Mouse (Mus musculus) forebrain, embryonic 14.5 days (tissue): ENCODE data around the gene Bora. TPM values are rescaled to one million over a fixed set of nuclear protein-coding genes. Genes with fewer than 3 reads are reported as not detected.

Experiments
- ATAC-seq: fragments of 200-750 bp; cut with Nextera tagmentation; 2 replicates; pipeline ENCODE4 v1.8.0; 2017; ENCODE audit warnings: mild to moderate bottlenecking, moderate library complexity
- DNase-seq: peaks from one replicate; pipeline ENCODE4 v3.0.0-alpha.2; 2015; ENCODE audit warnings: low spot score
- H3K27ac ChIP-seq: fragments of 300-500 bp; sonication (generic); 2 replicates; pipeline ENCODE4 v1.5.1; 2014; ENCODE audit warnings: low read depth, mild to moderate bottlenecking, control low read depth, low read length, moderate library complexity
- H3K27me3 ChIP-seq: fragments of 300-500 bp; sonication (generic); replicated peaks from 2 replicates; pipeline ENCODE4 v1.6.1; 2014; ENCODE audit warnings: low read length, control low read depth, mixed read lengths; ENCODE audit not compliant: control insufficient read depth, insufficient read depth
- H3K36me3 ChIP-seq: fragments of 300-500 bp; sonication (generic); 2 replicates; pipeline ENCODE4 v1.6.1; 2014; ENCODE audit warnings: low read length, control low read depth; ENCODE audit not compliant: control insufficient read depth, insufficient read depth
- H3K4me1 ChIP-seq: fragments of 300-500 bp; sonication (generic); 2 replicates; pipeline ENCODE4 v1.6.1; 2014; ENCODE audit warnings: antibody characterized with exemption, low read length, control low read depth; ENCODE audit not compliant: control insufficient read depth, insufficient read depth
- H3K4me2 ChIP-seq: fragments of 300-500 bp; sonication (generic); 2 replicates; pipeline ENCODE4 v1.6.1; 2014; ENCODE audit warnings: mild to moderate bottlenecking, control low read depth, low read length
- H3K4me3 ChIP-seq: fragments of 300-500 bp; sonication (generic); 2 replicates; pipeline ENCODE4 v1.5.1; 2014; ENCODE audit warnings: low read depth, low read length, control low read depth
- H3K9ac ChIP-seq: fragments of 300-500 bp; sonication (generic); 2 replicates; pipeline ENCODE4 v1.6.1; 2014; ENCODE audit warnings: mild to moderate bottlenecking, low read length, control low read depth, moderate library complexity
- H3K9me3 ChIP-seq: fragments of 300-500 bp; sonication (generic); replicated peaks from 2 replicates; pipeline ENCODE4 v1.6.1; 2016; ENCODE audit warnings: low read length, control low read depth, mixed read lengths; ENCODE audit not compliant: control insufficient read depth
- WGBS: fragments of 180-500 bp; shearing (Covaris S2); extraction: QIAGEN DNeasy Blood & Tissue Kit; methylation state at CpG from one replicate; pipeline ENCODE4 v1.1.7; 2014; 5-methylcytosine and 5-hydroxymethylcytosine counted together
- polyA plus RNA-seq: library from polyadenylated mRNA; unstranded; fragments of >200 nt; fragmentation: Nextera tagmentation; extraction: Ambion mirVana; gene quantifications from 2 replicates; pipeline ENCODE4 v1.2.1, GENCODE M21; 2014

Bora gene
- polyA plus RNA-seq, 1 experiment from 2014 or later, result 21.1 TPM

DNA sequence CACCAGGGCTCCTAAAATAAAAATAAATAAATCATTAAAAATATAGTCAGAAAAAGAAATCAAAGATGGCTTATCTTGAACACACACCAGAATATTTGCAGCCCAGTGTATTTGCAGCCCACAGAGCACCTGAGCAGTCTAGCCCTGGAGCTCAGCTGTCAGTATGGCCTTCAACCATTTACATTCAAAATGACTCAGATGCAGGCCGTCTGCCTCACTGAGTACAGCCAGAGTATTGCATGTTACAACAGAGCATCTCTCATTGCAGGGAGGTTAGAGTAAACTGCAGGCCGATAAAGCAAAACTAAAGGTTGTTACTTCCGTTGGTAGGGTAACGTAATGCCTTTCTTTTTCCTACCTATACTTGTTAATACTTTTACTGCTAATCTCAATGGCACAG is 78.1 kb downstream of the Bora start:
- H3K4me1 ChIP-seq, result no peaks in the 10 kb centered on the region
- no peak overlapping the region for H3K9ac ChIP-seq
- ATAC-seq, result no peak
- no peak overlapping the region for H3K27ac ChIP-seq
- no peak overlapping the region for H3K4me3 ChIP-seq
- WGBS, result 92% methylated on average over 4 of the region's 4 CpGs
- no peak for DNase-seq
- peaks cover 9% of the 10 kb centered on the region; the same call in 1 of the 2 replicates for H3K36me3 ChIP-seq
- no peaks in the 10 kb centered on the region for H3K27me3 ChIP-seq
- H3K9me3 ChIP-seq, result no peaks in the 10 kb centered on the region
- no peak overlapping the region for H3K4me2 ChIP-seq

Other genes starting within 250 kb of the Bora start
- 1.3 and 2.0 TPM in 2 replicates for gene Rpl36a-ps1, start 51.9 kb upstream of the Bora start, polyA plus RNA-seq
- gene Mzt1, start 88 bp upstream of the Bora start, polyA plus RNA-seq, result 68.4 and 76.9 TPM in 2 replicates
- 20.2 and 21.1 TPM in 2 replicates for gene Pibf1, start 53.2 kb downstream of the Bora start, polyA plus RNA-seq
- gene Dis3, start 53.5 kb downstream of the Bora start, polyA plus RNA-seq, result 27.1 and 28.2 TPM in 2 replicates